Mouse (Mus musculus): ENCODE measurements around the gene Mrgprf.
A peak's percentile ranks its signal among the peaks of the same experiment; 100 is the strongest.

Gene Mrgprf

DNA sequence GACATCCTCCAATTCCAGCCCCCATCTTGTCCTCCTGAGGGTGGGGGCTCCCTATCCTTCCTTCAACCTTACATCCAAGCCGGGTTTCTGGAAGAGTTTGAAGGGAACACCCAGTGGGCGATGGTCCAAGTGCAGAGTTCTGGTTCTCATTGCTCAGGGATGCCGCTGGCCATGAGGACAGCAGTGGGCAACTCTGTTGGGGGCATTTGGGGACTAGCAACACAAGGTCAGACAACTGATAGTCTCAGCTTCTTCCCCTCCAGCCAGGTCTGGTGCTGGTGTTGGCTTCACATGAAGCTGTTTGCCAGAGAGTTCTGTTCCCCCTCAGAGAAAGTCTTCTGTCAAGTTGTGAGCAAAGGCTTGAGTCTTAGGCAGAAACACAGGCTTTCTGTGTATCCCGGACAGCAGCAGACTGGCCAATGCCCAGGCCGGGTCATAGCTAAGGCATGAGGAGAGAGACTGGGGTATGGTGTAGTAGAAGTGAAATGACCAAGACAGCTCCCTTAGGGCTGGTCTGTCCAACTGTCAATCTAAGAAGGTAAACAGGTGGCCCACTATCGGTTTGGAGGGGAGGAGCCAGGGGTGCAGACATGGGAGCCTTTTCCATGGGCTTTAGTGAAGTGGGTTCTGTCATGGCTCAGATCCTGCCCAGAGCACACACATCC, 845 bp downstream of the Mrgprf start:
- no peak for DNase-seq

DNA sequence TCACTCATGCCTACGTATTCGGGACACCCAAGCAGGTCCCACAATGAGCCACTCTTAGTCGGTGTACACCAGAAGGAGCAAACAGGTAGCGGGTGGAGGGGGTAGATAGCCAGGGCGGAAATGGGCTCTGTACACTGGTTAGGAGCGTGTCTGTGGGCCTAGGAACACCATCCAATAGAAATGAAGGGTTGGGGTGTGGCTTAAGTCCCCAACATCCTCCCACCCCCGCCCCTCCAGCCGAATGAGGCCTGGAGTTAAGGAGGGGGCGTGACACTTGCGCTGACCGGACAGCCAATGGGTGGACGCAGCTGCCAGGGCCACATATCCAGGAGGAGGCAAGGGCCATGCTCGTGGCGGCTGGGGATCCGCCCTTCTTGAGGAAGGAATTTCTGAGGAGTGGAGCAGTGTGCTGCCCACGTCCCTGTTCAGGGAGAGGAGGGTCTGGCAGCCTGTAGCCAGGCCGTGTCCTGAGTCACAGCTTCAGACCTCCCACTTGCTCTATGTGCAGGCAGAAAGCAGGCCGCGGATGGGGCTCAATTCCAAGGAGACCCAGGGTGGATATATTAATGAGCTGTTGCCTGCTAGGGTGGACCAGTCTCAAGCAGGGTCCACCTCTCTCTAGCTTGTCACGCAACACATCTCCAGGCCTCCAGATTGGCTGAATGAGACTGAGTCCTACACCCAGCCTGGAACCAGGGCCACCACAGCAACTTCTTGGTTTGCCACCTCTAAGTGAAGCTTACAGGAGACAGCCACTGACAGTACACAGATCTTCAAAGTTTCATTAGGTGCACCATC, 2.1 kb downstream of the Mrgprf start:
- peak; percentile 58 for DNase-seq

DNA sequence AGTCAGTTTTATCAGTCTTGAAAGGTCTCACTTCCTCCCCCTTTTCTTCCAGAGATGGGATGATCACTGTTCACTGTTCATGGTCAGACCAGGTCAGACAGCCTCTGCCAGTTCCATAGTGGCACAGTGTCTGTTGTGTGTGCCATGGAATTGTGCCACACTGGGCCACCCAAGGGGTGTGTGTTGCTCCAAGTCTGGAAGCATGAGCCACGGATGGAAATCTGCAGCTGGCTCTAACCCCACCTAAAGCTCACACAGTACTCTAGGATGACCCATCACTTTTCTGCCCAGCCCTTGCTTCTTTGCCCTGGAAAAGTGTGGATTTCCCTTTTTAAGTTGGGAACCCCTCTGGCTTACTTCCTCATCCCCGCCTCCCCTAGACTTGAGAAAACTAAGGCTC, 3.5 kb downstream of the Mrgprf start:
- no peak for DNase-seq

DNA sequence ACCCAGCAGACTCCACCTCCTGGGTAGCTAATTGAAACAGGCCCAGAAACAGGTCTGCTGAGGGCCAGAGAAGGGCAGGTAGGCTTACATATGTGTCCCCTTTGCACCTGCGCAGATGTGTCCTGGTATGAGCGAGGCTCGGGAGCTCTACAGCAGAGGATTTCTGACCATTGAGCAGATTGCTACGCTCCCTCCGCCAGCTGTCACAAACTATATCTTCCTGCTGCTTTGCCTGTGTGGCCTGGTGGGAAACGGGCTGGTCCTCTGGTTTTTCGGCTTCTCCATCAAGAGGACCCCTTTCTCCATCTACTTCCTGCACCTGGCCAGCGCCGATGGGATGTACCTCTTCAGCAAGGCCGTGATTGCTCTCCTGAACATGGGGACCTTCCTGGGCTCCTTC, 7.0 kb downstream of the Mrgprf start:
- no peak for DNase-seq

DNA sequence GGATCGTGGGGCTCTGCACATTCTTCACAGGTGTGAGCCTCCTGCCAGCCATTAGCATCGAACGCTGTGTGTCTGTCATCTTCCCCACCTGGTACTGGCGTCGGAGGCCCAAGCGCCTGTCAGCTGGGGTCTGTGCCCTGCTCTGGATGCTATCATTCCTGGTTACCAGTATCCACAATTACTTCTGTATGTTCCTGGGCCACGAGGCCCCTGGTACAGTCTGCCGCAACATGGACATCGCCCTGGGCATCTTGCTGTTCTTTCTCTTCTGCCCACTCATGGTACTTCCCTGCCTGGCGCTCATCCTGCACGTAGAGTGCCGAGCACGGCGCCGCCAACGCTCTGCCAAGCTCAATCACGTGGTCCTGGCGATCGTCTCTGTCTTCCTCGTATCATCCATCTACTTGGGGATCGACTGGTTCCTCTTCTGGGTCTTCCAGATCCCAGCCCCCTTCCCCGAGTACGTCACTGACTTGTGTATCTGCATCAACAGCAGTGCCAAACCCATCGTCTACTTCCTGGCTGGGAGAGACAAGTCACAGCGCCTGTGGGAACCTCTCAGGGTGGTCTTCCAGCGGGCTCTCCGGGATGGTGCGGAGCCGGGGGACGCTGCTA, 7.5 kb downstream of the Mrgprf start:
- DNase-seq, result no peak

DNA sequence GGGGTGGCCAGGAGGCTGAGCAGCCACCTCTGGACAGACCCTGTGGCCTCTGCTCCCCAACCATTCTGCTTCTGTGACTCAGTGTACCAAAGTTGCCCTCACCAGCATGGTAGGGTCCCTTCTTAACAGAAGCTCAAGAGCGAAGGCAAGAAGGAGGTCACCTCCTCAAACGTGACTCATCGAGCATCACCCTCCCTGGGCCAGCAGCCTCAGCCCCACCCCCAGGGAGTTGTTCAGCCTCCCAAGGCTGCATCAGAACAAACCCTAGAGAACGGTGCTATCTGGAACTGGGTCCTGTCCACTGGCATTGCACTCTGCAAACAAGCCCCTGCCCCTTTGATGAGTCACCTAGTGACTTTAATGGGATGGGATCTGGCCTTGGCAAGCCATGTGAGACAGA, 8.2 kb downstream of the Mrgprf start:
- DNase-seq, result no peak

DNA sequence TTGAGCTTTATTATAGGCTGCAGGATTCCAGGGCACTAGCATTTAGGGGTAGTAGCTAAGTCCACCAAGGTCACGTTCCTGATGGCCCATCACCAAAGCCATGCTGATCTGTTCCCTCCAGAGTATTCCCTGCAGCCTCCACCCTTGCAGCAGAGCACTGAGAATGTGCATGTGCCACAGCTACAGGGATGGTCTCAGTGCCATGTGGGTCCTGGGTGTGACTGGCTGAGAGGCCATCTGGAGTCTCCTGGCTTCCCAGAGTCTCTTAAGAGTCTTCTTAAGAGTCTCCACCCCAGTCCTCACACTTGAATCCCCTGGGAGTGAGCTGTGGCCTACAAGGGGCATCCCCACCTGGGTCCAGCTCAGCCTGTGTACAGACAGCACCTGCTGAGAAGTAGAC, 9.2 kb downstream of the Mrgprf start:
- DNase-seq, result no peak

DNA sequence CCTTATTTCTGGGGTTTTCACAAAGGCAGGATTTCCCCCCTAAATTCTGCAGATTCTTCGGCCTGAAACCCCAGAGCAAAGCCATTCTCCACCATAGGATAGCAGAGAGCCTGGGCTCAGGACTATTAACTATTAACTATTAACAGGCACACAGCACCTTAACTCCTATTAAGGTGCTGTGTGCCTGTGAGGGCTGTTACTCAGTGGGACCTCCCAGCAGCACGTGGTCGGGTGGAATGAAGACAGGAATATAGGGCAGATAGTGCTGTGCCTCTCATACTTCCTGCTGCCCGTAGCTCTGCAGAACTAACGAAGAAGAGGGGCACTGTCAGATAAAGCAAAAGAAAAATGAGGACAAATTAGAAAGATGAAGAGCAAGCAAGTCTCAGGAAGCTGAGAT, 9.9 kb downstream of the Mrgprf start:
- no peak for DNase-seq

DNA sequence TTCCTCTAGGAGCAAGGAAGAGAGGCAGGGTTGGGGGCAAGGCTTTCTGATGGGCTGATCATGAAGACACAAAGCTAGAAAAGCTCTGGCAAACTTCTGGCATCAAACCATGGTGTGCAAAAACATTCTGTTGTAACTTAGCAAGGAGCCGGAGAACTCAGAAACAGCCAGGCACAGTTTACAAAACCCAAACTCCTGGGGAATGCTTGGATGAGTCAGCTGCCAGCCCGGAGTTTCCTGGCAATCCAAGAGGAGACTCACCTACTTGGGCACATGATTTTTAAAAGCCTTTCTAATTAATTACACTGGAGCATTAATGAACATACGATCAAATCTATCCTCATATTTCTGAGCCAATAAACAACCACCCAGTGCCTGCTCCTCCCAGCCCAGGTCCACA, 11.5 kb downstream of the Mrgprf start:
- DNase-seq, result no peak

DNA sequence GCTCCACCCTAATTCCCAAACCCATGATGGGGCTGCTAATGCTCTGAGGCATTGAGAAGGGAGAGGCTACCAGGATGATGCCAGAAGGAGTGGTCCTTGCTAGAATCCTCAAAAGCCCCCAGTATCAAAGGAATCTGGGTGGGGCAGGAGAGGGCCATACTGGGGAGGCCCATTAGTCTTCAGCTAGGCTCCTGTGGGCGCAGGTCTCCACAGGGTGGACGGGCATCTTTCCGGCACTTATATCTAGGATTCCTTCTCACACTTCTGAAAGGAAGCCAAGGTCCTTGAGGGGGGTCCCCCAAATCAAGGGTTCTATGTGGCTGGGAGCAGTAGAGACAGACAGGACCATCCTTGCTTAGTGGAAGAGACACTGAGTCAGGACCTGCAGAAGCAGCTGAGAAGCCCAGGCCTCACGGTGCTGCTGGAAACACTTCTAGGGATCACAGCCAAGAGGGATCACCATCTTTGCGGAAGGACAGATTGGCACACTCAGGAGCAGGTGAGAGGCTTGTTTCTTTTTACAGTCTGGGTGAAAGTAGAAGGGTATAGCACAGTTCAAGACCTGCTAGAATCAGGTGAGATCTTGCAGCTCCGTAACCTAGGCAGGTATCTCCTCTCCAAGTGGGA, 14.3 kb downstream of the Mrgprf start, which contains the start of gene Mrgprd:
Mrgprd (plus strand) TSS at position 51 of the 627 bp plus-strand sequence.
- DNase-seq, result no peak

DNA sequence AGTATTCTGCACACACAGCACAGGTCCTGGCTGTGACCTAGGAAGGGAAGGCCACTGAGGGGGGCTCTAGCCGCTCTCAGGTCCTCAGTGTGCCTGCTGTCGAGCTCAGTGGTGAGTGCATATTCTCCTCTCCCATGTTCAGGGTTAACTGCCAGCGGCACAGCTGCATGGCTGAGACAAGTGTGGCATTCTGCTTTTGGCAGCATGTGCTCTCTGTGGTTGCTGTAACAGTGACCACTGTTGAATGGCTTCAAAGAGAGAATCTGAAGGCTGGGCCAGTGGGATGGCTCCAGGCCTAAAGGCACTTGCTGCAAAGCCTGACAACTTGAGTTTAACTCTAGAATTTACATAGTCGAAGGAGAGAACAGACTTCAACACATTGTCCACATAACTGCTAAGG, 16.9 kb downstream of the Mrgprf start:
- no peak for DNase-seq

DNA sequence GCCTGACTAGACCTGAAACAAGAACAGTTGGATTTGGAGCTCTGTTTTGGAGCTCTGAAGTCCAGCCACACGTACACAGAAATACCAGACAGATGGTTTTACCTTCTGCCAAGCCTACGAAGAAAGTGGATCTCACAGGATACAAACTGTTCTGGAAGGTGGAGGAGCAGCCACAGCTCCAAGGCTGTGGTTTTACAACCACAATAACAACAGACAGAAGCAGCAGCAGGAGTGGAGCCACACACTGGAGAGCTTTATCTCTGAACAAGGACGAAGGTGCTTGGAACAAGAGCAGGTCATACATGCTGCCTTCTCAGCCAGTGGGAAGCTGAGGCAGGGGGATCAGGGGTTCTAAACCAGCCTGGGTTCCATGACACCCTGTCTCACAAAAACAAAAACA, 18.9 kb downstream of the Mrgprf start:
- DNase-seq, result no peak

DNA sequence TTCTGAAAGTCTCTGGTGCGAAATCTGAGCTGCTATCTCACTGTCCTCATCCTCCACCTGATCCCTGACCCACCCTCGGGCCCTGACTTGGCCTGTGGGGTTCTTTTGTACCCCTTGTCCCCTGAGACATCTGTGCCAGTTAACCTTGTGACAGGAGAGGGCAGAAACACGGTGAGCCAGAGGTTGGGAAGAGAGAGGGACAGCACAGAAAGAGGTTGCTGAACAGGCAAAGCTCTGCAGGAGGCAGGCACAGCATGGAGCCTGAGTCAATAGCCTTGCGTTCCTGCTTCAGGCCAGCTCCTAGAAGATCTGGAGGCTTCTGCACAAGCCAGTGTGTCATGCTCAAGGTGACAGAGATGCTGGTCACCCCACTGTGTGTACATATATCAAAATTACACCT, 23.0 kb downstream of the Mrgprf start:
- DNase-seq, result no peak

DNA sequence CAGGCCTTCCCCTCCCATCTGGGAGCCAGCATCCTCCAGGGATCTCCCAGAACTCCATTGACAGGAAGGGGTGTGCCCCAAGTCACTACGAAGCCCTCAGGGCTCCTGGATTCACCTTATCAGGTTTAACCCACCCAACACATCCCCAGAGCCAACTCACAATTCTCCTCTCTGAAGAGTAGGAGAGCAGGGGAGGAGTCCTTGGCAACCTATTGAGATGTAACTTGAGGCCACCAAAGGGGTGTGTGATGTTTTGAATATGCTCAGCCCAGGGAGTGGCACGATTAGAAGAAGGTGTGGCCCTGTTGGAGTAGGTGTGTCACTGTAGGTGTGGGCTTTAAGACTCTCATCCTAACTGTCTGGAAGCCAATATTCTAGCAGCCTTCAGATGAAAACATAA, 25.1 kb downstream of the Mrgprf start:
- DNase-seq, result no peak

DNA sequence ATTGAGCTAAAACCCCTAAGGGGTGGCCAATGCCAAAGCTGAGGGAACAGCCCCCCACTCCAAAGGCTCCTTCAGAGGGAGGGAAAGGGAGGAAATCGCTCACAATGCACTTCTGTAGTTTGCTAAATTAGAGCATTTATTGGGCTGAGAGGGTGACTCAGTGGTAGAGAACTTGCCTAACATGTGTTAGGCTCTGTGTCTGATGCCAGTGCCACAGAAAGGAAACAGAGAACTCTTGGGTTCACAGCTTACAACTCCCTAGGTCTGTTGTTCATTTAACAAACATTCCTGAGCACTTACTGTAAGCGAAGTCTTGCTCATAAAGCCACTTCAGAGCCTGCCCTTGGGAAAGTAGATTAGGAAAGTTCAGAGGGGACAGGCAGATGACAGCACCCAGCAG, 29.4 kb downstream of the Mrgprf start:
- no peak for DNase-seq

DNA sequence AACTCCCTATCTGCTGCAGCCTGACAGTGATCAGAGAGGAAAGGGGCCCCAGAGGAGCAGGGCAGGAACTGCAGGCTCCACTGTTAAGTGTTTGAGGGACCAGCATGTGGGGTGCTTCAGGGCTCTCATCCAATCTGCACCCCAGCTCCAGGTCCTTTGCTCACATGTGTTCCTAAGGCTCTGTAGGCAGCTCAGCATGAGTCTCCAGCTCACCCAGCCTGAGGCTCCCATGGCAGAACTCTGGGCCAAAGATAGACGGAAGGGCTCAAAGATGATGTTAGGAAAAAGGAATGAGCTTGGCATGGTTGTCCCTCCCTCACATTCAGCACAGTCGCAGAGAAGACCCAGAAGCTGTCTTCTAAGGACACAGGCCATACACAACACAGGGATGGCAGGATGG, 30.0 kb downstream of the Mrgprf start:
- DNase-seq, result no peak

DNA sequence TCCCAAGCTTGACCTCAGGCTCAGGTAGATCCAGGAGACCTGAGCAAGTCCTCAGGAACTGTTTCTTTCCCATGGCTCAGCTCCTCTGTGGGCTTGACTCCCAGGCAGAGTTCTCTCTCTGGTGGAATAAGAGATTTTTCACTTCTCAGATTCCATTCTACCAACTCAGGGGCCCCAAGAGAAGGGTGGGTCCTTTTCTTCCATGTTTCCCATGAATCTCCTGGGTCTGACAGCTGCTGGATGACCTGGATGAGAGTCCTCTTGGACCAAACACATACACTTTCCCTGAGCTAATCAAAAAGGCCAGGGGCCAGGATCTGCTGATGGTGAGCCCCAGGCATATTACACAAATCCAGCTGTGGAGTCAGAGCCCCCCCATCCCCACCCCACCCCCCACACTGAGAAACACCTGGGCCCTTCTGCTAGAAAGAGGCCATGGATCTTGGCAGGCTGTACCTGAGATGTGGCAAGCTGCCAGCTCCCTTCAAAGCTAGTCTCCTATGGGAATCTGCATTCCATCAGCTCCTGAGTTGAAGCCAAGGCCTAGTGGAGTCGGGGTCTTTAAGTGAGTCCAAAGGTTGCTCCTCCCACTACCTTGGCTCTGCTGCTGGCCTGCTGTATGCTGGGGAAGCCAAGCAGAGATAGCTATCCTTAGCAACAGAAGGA, 31.9 kb downstream of the Mrgprf start:
- no peak for DNase-seq

DNA sequence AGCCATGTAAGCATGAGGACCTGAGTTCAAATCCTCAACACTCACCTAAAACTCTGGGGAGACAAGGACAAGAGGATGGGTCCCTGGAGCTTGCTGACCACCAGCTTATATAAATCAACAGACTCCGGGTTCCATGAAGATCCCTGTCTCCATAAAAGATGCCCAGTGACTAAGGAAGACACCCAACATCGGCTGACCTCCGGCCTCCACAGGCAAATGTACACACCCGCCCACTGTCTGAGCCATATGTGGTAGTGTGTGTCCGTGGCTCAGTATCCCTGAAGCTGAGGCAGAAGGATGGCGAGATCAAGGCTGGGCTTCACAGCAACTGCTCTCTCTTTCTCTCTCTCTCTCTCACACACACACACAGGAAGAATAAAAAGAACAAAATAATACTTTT, 33.3 kb downstream of the Mrgprf start:
- DNase-seq, result no peak

DNA sequence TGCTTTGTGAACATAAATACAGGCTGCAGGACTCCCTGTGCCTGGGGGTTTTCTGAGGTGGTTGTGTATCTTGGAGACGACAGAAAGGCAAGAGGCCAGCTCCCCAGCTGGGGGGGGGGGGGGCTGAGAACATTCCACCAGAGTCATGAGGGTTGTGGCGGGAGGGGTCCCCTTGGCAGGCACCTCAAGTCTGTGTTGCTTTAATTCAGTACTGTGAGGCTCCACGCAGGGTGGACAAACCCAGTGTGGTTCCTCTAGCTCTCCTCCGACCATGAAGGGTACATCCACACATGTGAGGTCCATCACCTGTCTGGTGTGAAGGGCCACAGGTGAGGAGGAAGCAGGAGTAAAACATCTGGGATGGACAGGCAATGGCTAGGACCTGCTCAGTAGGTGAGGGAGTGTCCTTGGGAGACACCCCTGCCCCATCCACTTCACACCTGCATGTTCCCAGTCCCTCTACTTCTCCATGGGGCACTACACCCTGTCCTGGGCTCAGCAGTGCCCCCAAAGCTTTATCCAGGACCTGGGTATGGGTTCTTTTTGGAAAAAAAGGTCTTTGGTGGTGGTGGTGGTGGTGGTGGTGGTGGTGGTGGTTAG, 33.9 kb downstream of the Mrgprf start:
- no peak for DNase-seq

DNA sequence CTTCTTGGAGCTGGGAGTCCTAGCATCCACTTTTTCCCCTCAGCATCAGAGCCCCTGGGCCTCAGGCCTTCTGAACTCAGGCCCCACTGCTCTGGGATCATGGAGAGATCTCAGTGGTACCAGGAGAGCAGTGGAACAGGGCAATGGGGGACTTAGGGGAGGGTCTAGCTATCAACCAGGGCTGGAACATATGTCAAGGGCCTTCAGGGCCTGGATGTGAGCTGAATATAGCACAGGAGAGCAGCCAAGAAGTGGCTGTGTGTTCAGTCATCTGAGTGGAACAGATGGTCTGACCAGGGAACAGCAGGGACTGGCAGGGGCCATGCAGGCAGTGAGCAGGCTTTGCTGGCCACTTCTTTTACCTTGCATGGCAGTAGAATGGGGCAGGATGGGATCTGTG, 34.6 kb downstream of the Mrgprf start:
- DNase-seq, result no peak

DNA sequence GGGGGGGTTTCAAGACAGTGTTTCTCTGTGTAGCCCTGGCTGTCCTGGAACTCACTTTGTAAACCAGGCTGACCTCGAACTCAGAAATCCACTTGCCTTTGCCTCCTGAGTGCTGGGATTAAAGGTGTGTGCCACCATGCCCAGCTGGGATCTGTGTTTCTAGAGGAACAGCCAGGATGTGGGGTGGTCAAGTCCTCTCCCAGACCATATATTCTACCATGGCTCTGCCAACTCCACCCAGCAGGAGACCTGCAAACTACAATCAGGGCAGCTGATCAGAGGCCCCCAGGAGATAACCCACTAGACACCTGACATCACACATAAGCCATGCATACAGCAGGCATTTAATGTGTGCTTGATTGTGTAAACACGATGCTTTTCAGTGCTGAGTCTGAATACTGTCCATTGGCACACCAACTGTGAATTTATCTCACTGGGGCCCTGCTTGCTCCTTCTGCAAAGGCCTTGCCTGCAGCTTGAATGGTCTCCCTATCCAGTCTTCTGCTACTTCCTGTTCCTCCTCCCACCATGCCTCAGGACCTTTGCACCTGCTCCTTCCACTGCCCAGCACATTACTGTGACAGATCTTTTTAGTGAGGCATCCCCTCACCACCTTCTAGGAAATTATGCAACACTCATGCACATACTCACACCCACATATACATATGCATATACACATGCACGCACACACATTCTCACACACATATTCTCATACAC, 35.1 kb downstream of the Mrgprf start:
- no peak for DNase-seq

DNA sequence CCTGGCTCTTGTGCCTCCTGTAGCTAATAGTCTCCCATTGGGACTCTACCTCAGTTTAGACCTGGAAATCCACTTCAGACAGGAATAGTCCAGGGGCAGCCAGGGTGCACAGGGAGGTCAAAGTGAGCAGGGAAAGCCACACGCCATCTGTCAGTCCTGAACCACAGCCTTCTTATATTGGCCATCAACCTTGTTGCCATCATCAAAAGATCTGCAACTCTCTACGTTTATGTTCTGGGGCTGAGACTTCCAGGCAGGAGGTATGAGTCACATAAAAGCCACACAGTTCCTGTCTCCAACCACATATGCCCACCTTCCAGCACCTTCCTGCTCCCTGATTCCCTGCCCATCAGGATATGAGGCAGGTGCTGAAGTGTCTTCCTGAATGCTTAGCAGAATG, 37.3 kb downstream of the Mrgprf start:
- DNase-seq, result no peak
